Mouse (Mus musculus) embryonic fibroblast, embryonic 13.5 days (primary cell): ENCODE measurements around the gene Cwc15. TPM values are rescaled to one million over a fixed set of nuclear protein-coding genes. Genes with fewer than 3 reads are reported as not detected.

Source experiments
- H3K27ac ChIP-seq: 2 replicates; pipeline ENCODE4 v1.5.1; 2012; ENCODE audit warnings: low read length, control low read depth, inconsistent platforms; ENCODE audit not compliant: insufficient read depth
- H3K4me1 ChIP-seq: 2 replicates; pipeline ENCODE4 v1.6.1; 2011; ENCODE audit warnings: low read length; ENCODE audit not compliant: control insufficient read depth, insufficient read depth
- H3K4me3 ChIP-seq: 2 replicates; pipeline ENCODE4 v1.5.1; 2011; ENCODE audit warnings: mild to moderate bottlenecking, control low read depth, low read length; ENCODE audit not compliant: insufficient read depth
- CTCF ChIP-seq: IDR thresholded peaks from 2 replicates; pipeline ENCODE4 v1.5.1; 2011; ENCODE audit warnings: mild to moderate bottlenecking, control low read depth, low read length, moderate library complexity, borderline replicate concordance; ENCODE audit not compliant: insufficient read depth
- POLR2A ChIP-seq: IDR thresholded peaks from 2 replicates; pipeline ENCODE4 v1.6.1; 2011; ENCODE audit warnings: low read depth, mild to moderate bottlenecking, control low read depth, low read length, moderate library complexity
- polyA plus RNA-seq: library from polyadenylated mRNA; stranded (reverse); fragments of >200 nt; gene quantifications from 2 replicates; pipeline ENCODE4 v1.2.4, GENCODE M21; 2011; ENCODE audit warnings: low read depth; ENCODE audit not compliant: missing spikeins, insufficient read length

The Cwc15 gene
- polyA plus RNA-seq, 1 experiment, result 144 TPM

- peaks cover 17% of the 10 kb centered on the region for H3K4me1 ChIP-seq
- no peak overlapping the region for H3K4me3 ChIP-seq
- no peak overlapping the region for H3K27ac ChIP-seq
Observed at GRCm38 (mm10) chr9:14547584-14548365, 47.4 kb downstream of the Cwc15 start.

GRCm38 (mm10) chr9:14548366-14548761 is 47.9 kb downstream of the Cwc15 start:
- no peak for TF ChIP-seq POLR2A
- TF ChIP-seq CTCF, result no peak
- no peak overlapping the region for H3K4me3 ChIP-seq
- H3K27ac ChIP-seq, result no peak overlapping the region
- peaks cover 17% of the 10 kb centered on the region for H3K4me1 ChIP-seq

More at GRCm38 (mm10) chr9:14547584-14548365, 47.4 kb downstream of the Cwc15 start:
- TF ChIP-seq POLR2A (no peak), CTCF (no peak)

- H3K27ac ChIP-seq, result no peak overlapping the region
- no peak overlapping the region for H3K4me3 ChIP-seq
- TF ChIP-seq CTCF, result no peak
- no peak for TF ChIP-seq POLR2A
- peaks cover 18% of the 10 kb centered on the region; the same call in 1 of the 2 replicates for H3K4me1 ChIP-seq
Observed at GRCm38 (mm10) chr9:14558332-14558731, 57.9 kb downstream of the Cwc15 start.

GRCm38 (mm10) chr9:14559430-14559829 is 59.0 kb downstream of the Cwc15 start:
- H3K4me3 ChIP-seq, result no peak overlapping the region
- H3K27ac ChIP-seq, result no peak overlapping the region
- no peak for TF ChIP-seq CTCF
- no peak for TF ChIP-seq POLR2A
- peaks cover 18% of the 10 kb centered on the region; the same call in 1 of the 2 replicates for H3K4me1 ChIP-seq

GRCm38 (mm10) chr9:14559996-14560395 is 59.6 kb downstream of the Cwc15 start:
- TF ChIP-seq CTCF (no peak), POLR2A (no peak)
- H3K4me3 ChIP-seq, result no peak overlapping the region
- no peak overlapping the region for H3K27ac ChIP-seq
- peaks cover 18% of the 10 kb centered on the region; the same call in 1 of the 2 replicates for H3K4me1 ChIP-seq

Other genes with a start within 250 kb of the Cwc15 start
- 42.2 and 66.5 TPM in 2 replicates for gene Sesn3, start 225.6 kb upstream of the Cwc15 start, polyA plus RNA-seq
- gene Endod1, start 119.1 kb upstream of the Cwc15 start, polyA plus RNA-seq, result 11.7 and 13.0 TPM in 2 replicates
- not detected in 2 replicates for gene Kdm4d, start 135 bp upstream of the Cwc15 start, polyA plus RNA-seq
- gene Amotl1, start 144.4 kb downstream of the Cwc15 start, polyA plus RNA-seq, result 61.2 and 63.1 TPM in 2 replicates
- not detected in 2 replicates for gene Piwil4, start 240.1 kb downstream of the Cwc15 start, polyA plus RNA-seq